Mouse (Mus musculus): Measurements from ENCODE around the gene Mok.

Gene Mok

GRCm38 (mm10) chr12:110850010-110850928 is 9.5 kb upstream of the Mok start, which contains the start of gene Zfp839:
Gene Zfp839, plus strand, starts transcription at chr12:110850253.
- DNase-seq (ENCODE audit: low read depth), result peak; percentile 56

GRCm38 (mm10) chr12:110846191-110846765 is 5.5 kb upstream of the Mok start:
- DNase-seq (ENCODE audit: low read depth), result no peak

GRCm38 (mm10) chr12:110845131-110845880 is 4.6 kb upstream of the Mok start:
- DNase-seq (ENCODE audit: low read depth), result peak; percentile 97

GRCm38 (mm10) chr12:110844227-110845130 is 3.7 kb upstream of the Mok start:
- DNase-seq (ENCODE audit: low read depth), result no peak

- DNase-seq (ENCODE audit: low read depth), result peak; percentile 81
These were observed 2.7 kb upstream of the Mok start for GRCm38 (mm10) chr12:110843194-110844048.

- no peak for DNase-seq (ENCODE audit: low read depth)
These were observed 1.2 kb upstream of the Mok start for GRCm38 (mm10) chr12:110841731-110842493.

- DNase-seq (ENCODE audit: low read depth), result no peak
These were observed 2.9 kb downstream of the Mok start for GRCm38 (mm10) chr12:110837850-110838249.

- no peak for DNase-seq (ENCODE audit: low read depth)
These were observed 3.4 kb downstream of the Mok start for GRCm38 (mm10) chr12:110837192-110837841.

GRCm38 (mm10) chr12:110836729-110837128 is 4.0 kb downstream of the Mok start:
- no peak for DNase-seq (ENCODE audit: low read depth)

GRCm38 (mm10) chr12:110835182-110835581 is 5.6 kb downstream of the Mok start:
- DNase-seq (ENCODE audit: low read depth), result no peak

GRCm38 (mm10) chr12:110830293-110831024 is 10.3 kb downstream of the Mok start:
- no peak for DNase-seq (ENCODE audit: low read depth)

- no peak for DNase-seq (ENCODE audit: low read depth)
These were observed 11.8 kb downstream of the Mok start for GRCm38 (mm10) chr12:110828908-110829307.

GRCm38 (mm10) chr12:110822366-110822765 is 18.4 kb downstream of the Mok start:
- DNase-seq (ENCODE audit: low read depth), result no peak

- DNase-seq (ENCODE audit: low read depth), result no peak
These were observed 19.0 kb downstream of the Mok start for GRCm38 (mm10) chr12:110821787-110822186.

GRCm38 (mm10) chr12:110819367-110819766 is 21.4 kb downstream of the Mok start:
- DNase-seq (ENCODE audit: low read depth), result no peak

GRCm38 (mm10) chr12:110816833-110817232 is 23.9 kb downstream of the Mok start:
- DNase-seq (ENCODE audit: low read depth), result no peak

- DNase-seq (ENCODE audit: low read depth), result no peak
These were observed 25.8 kb downstream of the Mok start for GRCm38 (mm10) chr12:110814924-110815323.

GRCm38 (mm10) chr12:110813624-110814023 is 27.1 kb downstream of the Mok start:
- DNase-seq (ENCODE audit: low read depth), result no peak

GRCm38 (mm10) chr12:110813132-110813531 is 27.6 kb downstream of the Mok start:
- DNase-seq (ENCODE audit: low read depth), result no peak

Measured in c-Kit-positive CD71-positive TER-119-negative erythroid progenitor cells, embryonic 14.5 days (primary cell).